Mouse (Mus musculus) adrenal gland (tissue): ENCODE data around the gene Atp2a2.
"Not testable (repeated sequence)": the region's sequence is repeated elsewhere in the genome, so short reads cannot be mapped to it uniquely, and the experiment has no call there.

Experiments
- intact Hi-C: fragments of 180-260 bp; cut with DNase I; formaldehyde crosslinking; loops from one replicate; pipeline ENCODE4 v1.15.1; 2025

The Atp2a2 gene

DNA sequence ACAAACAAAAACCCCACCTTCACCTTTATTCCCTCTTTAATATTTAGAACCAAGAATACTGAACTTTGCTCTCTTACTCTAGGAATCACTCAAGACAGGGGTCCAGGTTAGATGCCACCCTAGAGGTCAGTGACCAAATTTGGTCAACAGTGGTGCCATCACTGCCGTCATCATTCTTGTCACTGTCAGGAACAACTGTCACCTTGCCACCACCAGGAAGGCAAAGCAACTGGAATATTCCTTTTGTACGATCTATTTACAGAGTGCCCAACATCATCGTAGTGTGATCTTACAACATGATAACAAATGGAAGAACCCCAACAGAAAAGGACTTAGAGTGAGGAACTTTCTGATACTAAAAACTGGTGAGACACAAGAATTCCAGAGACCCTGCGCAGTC is 1.9 kb downstream of the Atp2a2 start:
- intact Hi-C loops = loop anchor here (5.0 kb wide), 1 partner anchor 127 kb away; no protein-coding TSS in a partner anchor

DNA sequence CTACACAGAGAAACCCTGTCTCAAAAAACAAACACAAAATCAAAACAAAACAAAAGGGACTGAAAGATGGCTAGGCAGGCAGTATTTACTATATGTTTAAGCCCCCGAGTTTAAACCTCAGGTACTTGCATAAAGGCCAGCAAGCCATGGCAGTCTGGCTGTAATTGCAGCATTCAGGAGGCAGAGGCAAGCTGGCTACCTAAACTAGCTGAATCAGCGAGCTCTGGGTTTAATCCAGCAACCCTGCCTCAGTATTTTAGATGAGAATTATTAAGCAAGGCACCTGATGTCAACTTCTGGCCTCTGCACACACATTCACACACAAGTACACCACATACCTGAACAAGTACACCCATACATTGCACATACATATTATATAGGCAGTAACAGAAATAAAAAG is 4.0 kb downstream of the Atp2a2 start:
- intact Hi-C loops = no loop called here

GRCm38 (mm10) chr5:122496990-122497389 is 5.0 kb downstream of the Atp2a2 start:
- intact Hi-C loops = no loop called here

DNA sequence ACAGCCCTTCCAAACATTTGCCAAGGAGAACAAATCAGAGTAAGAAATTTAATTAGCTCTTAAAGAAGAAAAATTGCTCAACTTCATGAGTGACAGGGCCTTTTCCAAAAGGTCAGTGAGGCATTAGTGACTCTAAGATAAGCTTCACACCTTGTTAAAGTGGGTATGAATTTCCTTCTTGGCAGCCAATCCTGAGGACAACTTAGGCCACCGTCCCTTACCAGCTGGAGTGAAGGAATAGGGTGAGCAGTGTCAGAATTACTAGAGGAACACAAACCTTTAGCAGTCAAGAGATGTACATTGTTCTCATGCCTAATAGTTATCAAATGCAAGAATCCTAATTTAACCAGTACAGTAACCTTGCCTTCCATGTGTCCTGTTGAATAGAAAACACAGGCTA is 7.6 kb downstream of the Atp2a2 start:
- intact Hi-C loops = no loop called here

GRCm38 (mm10) chr5:122493035-122493434 is 9.0 kb downstream of the Atp2a2 start:
- intact Hi-C loops = no loop called here

- intact Hi-C loops = no loop called here
These were observed 10.6 kb downstream of the Atp2a2 start for GRCm38 (mm10) chr5:122491385-122491784.

GRCm38 (mm10) chr5:122490148-122490547 is 11.9 kb downstream of the Atp2a2 start:
- intact Hi-C loops = no loop called here

GRCm38 (mm10) chr5:122487825-122488224 is 14.2 kb downstream of the Atp2a2 start:
- intact Hi-C loops = no loop called here

GRCm38 (mm10) chr5:122486243-122486642 is 15.8 kb downstream of the Atp2a2 start:
- intact Hi-C loops = not testable (repeated sequence)

- intact Hi-C loops = no loop called here
These were observed 19.2 kb downstream of the Atp2a2 start for GRCm38 (mm10) chr5:122482733-122483391.

DNA sequence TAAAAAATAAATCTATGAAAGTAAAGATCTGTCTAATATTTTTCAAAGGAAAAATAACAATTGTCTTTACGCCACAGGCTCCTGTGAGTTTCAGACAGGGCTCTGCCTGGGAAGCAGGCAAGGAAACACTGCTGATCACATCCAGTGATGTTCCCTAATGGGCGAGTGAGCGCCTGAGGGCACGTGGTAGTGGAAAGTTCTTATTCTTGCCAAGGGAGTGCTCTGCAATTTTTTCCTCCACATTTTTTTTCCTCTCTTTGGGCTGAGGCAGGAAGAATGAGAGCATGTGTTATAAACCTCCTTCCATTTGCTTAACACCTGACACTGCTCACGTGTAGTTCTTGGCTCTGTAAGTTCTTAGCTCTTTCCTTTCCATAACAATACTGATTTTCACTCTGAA is 20.2 kb downstream of the Atp2a2 start:
- intact Hi-C loops = no loop called here

DNA sequence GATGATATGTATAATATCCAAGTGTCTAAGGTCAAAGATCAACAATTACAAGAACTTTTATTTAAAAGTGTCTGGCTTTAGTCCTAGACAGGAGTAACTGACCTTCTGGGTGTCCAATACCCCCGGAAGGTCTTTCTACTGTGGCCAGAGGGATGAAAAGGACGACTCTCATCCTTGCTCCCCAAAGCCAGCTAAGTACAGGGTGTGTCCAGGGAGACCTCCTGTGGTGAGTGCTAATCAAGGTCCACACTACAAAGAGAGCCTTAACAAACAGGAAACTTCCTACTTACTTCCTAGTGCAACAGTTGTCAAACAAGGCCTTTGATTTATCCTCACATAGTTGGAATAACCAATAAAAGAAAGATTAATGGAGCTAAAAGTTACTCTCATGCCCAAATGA is 22.9 kb downstream of the Atp2a2 start:
- intact Hi-C loops = no loop called here

DNA sequence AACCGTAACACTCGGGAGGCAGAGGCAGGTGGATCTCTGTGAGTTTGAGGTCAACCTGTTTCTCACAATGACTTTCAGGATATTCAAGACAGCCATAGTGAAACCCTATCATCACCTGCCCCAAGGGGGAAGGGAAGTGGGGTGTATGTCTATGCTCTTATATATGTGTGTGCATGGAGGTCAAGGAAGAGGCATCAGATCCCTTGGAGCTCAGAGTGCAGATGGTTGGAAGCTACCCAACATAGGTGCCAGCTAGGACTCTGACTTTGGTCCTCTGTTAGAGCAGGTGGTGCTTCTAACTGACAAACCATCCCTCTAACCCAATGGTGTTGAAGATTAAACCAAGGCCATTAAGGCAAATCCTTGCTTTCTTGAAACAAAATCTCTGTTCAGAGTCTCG is 24.5 kb downstream of the Atp2a2 start:
- intact Hi-C loops = no loop called here

DNA sequence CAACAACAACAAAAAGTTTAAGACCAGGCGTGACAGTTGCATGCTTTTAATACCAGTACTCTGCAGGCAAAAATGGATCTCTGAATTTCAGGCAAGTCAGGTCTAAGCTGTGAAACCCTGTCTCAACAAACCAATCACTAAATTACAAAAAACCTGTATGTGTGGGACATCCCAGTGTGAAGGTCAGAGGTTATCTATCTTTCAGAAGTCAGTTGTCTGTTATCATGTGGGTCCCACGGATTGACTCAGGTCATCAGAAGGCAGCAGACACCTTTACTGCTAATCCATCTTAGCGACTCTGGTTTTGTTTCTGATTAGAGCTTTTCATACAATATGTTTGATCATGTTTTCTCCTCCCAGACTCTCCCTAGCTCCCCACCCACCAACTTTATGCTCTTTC is 25.9 kb downstream of the Atp2a2 start:
- intact Hi-C loops = no loop called here

- intact Hi-C loops = no loop called here
These were observed 27.2 kb downstream of the Atp2a2 start for GRCm38 (mm10) chr5:122474643-122475363.

GRCm38 (mm10) chr5:122471658-122472057 is 30.4 kb downstream of the Atp2a2 start:
- intact Hi-C loops = no loop called here

DNA sequence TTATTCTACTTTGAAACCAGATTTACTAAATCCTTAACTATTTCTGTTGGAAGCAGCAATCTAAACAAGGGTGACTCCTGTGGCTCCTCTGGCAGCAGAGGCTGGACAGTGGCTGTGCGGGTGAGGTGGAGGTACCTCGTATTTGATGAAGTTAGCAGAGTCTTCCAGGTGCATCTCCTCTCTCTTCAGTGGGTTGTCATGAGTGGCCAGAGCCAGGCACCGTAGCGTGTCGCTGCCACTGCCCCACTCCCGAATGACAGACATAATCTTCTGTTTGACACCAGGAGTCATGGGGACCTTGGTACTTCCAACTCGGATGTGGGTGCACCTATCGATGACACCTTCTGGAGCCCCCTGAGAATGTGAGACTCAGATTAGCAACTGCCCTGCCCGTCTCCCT is 40.6 kb downstream of the Atp2a2 start:
- intact Hi-C loops = no loop called here

- intact Hi-C loops = no loop called here
These were observed 41.4 kb downstream of the Atp2a2 start for GRCm38 (mm10) chr5:122460656-122461055.

DNA sequence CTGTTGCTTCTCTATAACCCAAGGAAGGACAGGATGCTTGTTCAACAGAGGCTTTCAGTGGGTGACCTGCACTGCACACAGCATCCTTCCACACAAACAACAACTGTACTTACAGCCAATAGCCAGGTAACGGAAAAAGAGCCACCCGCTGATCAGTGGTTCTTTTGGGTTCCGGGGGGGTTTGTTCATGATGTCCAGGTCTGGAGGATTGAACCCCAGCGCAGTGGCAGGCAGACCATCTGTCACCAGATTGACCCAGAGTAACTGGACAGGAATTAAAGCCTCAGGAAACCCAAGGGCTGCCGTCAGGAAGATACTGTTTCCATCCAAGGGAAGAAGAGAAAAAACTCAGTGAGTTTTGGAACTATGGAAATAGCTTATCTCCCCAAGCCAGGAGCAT is 42.7 kb downstream of the Atp2a2 start:
- intact Hi-C loops = loop anchor here (5.0 kb wide), 1 partner anchor 37 kb away; the partner anchor contains the start of gene Anapc7

DNA sequence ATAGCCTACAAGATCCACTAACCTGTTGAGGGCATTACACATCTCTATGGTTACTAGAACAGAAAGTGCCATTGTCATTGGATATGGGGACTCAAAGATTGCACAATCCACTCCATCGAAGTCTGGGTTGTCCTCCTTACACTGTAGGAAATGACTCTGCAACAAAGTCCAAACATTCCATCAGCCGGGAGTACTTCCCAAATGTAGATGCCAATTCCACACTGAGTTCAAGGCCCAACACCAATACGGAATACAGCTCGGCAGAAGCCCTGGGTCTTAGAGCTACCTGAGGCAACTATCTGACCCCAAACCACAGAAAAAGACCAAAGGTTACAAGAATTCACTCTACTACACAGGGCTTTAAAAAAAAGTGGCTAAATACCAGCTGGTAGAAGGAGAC is 44.0 kb downstream of the Atp2a2 start:
- intact Hi-C loops = loop anchor here (5.0 kb wide), 1 partner anchor 36 kb away; the partner anchor contains the start of gene Anapc7

- intact Hi-C loops = loop anchor here (5.0 kb wide), 1 partner anchor 35 kb away; the partner anchor contains the start of gene Anapc7
These were observed 45.0 kb downstream of the Atp2a2 start for GRCm38 (mm10) chr5:122457054-122457453.

GRCm38 (mm10) chr5:122455584-122455983 is 46.4 kb downstream of the Atp2a2 start:
- intact Hi-C loops = loop anchor here (5.0 kb wide), 1 partner anchor 33 kb away; the partner anchor contains the start of gene Anapc7

GRCm38 (mm10) chr5:122454883-122455282 is 47.1 kb downstream of the Atp2a2 start:
- intact Hi-C loops = loop anchor here (5.0 kb wide), 1 partner anchor 33 kb away; the partner anchor contains the start of gene Anapc7
